Mouse (Mus musculus) spleen, postnatal 14 days (tissue): ENCODE measurements around the gene Zcchc2.

ENCODE experiments used
- DNase-seq, 2 experiments: peaks; one replicate each; pipeline ENCODE4 v3.0.0; 2021 to 2022; ENCODE audit warnings: low spot score in 2 of 2

The Zcchc2 gene

GRCm38 (mm10) chr1:106036861-106037599 lies 46.8 kb downstream of the Zcchc2 start:
- DNase-seq, result peak; percentile 27 to 41

GRCm38 (mm10) chr1:106039326-106039725 lies 49.1 kb downstream of the Zcchc2 start:
- no peak for DNase-seq

- no peak for DNase-seq
Measured at GRCm38 (mm10) chr1:106040271-106040670, 50.1 kb downstream of the Zcchc2 start.

GRCm38 (mm10) chr1:106042221-106042620 lies 52.0 kb downstream of the Zcchc2 start:
- no peak for DNase-seq

GRCm38 (mm10) chr1:106043053-106043820 lies 53.0 kb downstream of the Zcchc2 start:
- no peak for DNase-seq

GRCm38 (mm10) chr1:106049036-106049435 lies 58.8 kb downstream of the Zcchc2 start:
- no peak for DNase-seq

- no peak for DNase-seq
Measured at GRCm38 (mm10) chr1:106054978-106055377, 64.8 kb downstream of the Zcchc2 start.

GRCm38 (mm10) chr1:106058355-106058754 lies 68.1 kb downstream of the Zcchc2 start:
- no peak for DNase-seq

GRCm38 (mm10) chr1:106059516-106060277 lies 69.5 kb downstream of the Zcchc2 start:
- DNase-seq, result no peak

GRCm38 (mm10) chr1:106061185-106061910 lies 71.1 kb downstream of the Zcchc2 start:
- no peak for DNase-seq

- DNase-seq, result no peak
Measured at GRCm38 (mm10) chr1:106062891-106063590, 72.8 kb downstream of the Zcchc2 start.

- no peak for DNase-seq
Measured at GRCm38 (mm10) chr1:106063591-106064170, 73.5 kb downstream of the Zcchc2 start.

GRCm38 (mm10) chr1:106064291-106064690 lies 74.1 kb downstream of the Zcchc2 start:
- DNase-seq, result no peak

- no peak for DNase-seq
Measured at GRCm38 (mm10) chr1:106064711-106065110, 74.5 kb downstream of the Zcchc2 start.

- DNase-seq, result no peak
Measured at GRCm38 (mm10) chr1:106065679-106066078, 75.5 kb downstream of the Zcchc2 start.

- no peak for DNase-seq
Measured at GRCm38 (mm10) chr1:106067306-106067705, 77.1 kb downstream of the Zcchc2 start.

GRCm38 (mm10) chr1:106069867-106070543 lies 79.8 kb downstream of the Zcchc2 start:
- no peak for DNase-seq

- DNase-seq, result no peak
Measured at GRCm38 (mm10) chr1:106070814-106071213, 80.6 kb downstream of the Zcchc2 start.

- peak; percentile 45 to 68 for DNase-seq
Measured at GRCm38 (mm10) chr1:106071237-106072070, 81.2 kb downstream of the Zcchc2 start.
